Mouse (Mus musculus): ENCODE data around the gene Gpha2. TPM values are rescaled to one million over a fixed set of nuclear protein-coding genes. Genes with fewer than 3 reads are reported as not detected.
A peak's percentile ranks its signal among the peaks of the same experiment; 100 is the strongest.

Gene Gpha2
- total RNA-seq, 1 experiment, result 3.9 TPM

GRCm38 (mm10) chr19:6270661-6271060 lies 44.5 kb downstream of the Gpha2 start:
- DNase-seq (ENCODE audit: low read depth, low spot score), result no peak
- H3K9me3 ChIP-seq (ENCODE audit: control insufficient read depth, insufficient read depth, low read depth, low read length), result no peaks in the 10 kb centered on the region
- H3K36me3 ChIP-seq (ENCODE audit: control insufficient read depth, insufficient read depth, low read length, poor library complexity, severe bottlenecking), result no peaks in the 10 kb centered on the region
- no peak overlapping the region; the same call in 1 of the 2 replicates for H3K9ac ChIP-seq (ENCODE audit: insufficient read depth, low read depth, low read length, poor library complexity, severe bottlenecking)
- TF ChIP-seq CHD2 (IDR thresholded peaks at IDR 0.05; ENCODE audit: low read depth, low read length) (no peak), HCFC1 (IDR thresholded peaks at IDR 0.05; ENCODE audit: borderline replicate concordance, insufficient read depth, low read length) (no peak), ZC3H11A (IDR thresholded peaks at IDR 0.05; ENCODE audit: borderline replicate concordance, low read depth, low read length) (no peak), ZNF384 (IDR thresholded peaks at IDR 0.05; ENCODE audit: low read depth, low read length) (no peak), MAFK (IDR thresholded peaks at IDR 0.05; ENCODE audit: insufficient read depth, low read depth, low read length) (no peak)
- peaks cover 19 to 23% of the 10 kb centered on the region in 2 experiments for H3K4me1 ChIP-seq (ENCODE audit: control insufficient read depth in 2 of 2, insufficient read depth in 2 of 2, low read length in 2 of 2, poor library complexity in 1 of 2)
- in situ Hi-C loops (cut with MboI; ENCODE audit: low sequenced_read_pairs in 2 of 2, unreplicated experiment in 2 of 2), result no loop called here
- H3K27ac ChIP-seq (ENCODE audit: insufficient read depth, low read depth, low read length, poor library complexity, severe bottlenecking), result peak overlapping the region; percentile 93
- no peak overlapping the region for H3K4me3 ChIP-seq (ENCODE audit: insufficient read depth in 1 of 2, low read depth in 1 of 2, low read length in 2 of 2, poor library complexity in 1 of 2, severe bottlenecking in 1 of 2)

DNA sequence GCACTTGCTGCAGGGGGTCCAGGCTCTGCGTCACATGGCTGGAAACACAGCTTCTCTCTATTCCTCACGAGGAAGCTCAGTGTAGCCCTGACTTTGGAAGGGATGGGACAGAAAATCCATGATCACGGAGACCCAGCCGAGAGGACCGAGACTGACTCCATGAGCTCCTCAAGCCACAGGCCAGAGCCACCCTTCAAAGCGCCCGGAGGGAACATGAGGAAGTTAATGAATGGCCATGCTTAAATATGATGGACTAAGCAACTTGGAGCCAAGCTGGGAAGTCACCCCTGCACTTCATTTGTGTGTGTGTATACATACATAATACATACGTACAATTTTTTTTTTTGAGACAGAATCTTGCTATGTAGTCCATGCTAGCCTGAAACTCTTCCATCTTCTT lies 45.0 kb downstream of the Gpha2 start:
- Histone ChIP-seq H3K4me3 (ENCODE audit: insufficient read depth in 1 of 2, low read depth in 1 of 2, low read length in 2 of 2, poor library complexity in 1 of 2, severe bottlenecking in 1 of 2) (no peak overlapping the region), H3K9ac (ENCODE audit: insufficient read depth, low read depth, low read length, poor library complexity, severe bottlenecking) (peak overlapping the region; percentile 1; the same call in 1 of the 2 replicates), H3K9me3 (ENCODE audit: control insufficient read depth, insufficient read depth, low read depth, low read length) (no peaks in the 10 kb centered on the region), H3K4me1 (ENCODE audit: control insufficient read depth in 2 of 2, insufficient read depth in 2 of 2, low read length in 2 of 2, poor library complexity in 1 of 2) (peaks cover 19 to 23% of the 10 kb centered on the region in 2 experiments), H3K27ac (ENCODE audit: insufficient read depth, low read depth, low read length, poor library complexity, severe bottlenecking) (peak overlapping the region; percentile 93), H3K36me3 (ENCODE audit: control insufficient read depth, insufficient read depth, low read length, poor library complexity, severe bottlenecking) (no peaks in the 10 kb centered on the region)
- in situ Hi-C loops (cut with MboI; ENCODE audit: low sequenced_read_pairs in 2 of 2, unreplicated experiment in 2 of 2), result no loop called here
- DNase-seq (ENCODE audit: low read depth, low spot score), result no peak
- no peak for TF ChIP-seq HCFC1 (IDR thresholded peaks at IDR 0.05; ENCODE audit: borderline replicate concordance, insufficient read depth, low read length)
- no peak for TF ChIP-seq ZNF384 (IDR thresholded peaks at IDR 0.05; ENCODE audit: low read depth, low read length)
- TF ChIP-seq CHD2 (IDR thresholded peaks at IDR 0.05; ENCODE audit: low read depth, low read length), result no peak
- TF ChIP-seq ZC3H11A (IDR thresholded peaks at IDR 0.05; ENCODE audit: borderline replicate concordance, low read depth, low read length), result no peak
- TF ChIP-seq MAFK (IDR thresholded peaks at IDR 0.05; ENCODE audit: insufficient read depth, low read depth, low read length), result no peak

DNA sequence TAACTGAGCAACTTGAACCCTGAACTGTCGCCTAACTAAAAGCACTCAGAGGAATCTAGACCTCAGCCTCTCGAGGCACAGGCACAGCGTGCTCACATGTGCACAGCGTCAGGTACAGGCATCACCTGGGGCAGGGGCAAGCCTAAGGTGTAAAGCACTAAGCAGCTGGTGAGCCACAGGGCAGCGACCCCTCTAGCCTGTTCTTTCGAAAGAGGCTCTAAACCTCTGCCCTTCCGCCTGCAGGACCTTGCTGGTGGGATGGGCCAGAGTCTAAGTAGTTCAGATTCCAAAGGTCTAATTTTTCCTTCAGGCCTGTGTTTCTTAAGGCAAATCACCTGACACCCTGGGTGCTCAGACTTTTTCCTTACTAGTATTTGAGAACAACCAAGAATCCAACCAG lies 45.9 kb downstream of the Gpha2 start:
- Histone ChIP-seq H3K4me3 (ENCODE audit: insufficient read depth in 1 of 2, low read depth in 1 of 2, low read length in 2 of 2, poor library complexity in 1 of 2, severe bottlenecking in 1 of 2) (no peak overlapping the region), H3K27ac (ENCODE audit: insufficient read depth, low read depth, low read length, poor library complexity, severe bottlenecking) (peak overlapping the region; percentile 63; the same call in 1 of the 2 replicates), H3K36me3 (ENCODE audit: control insufficient read depth, insufficient read depth, low read length, poor library complexity, severe bottlenecking) (no peaks in the 10 kb centered on the region), H3K9me3 (ENCODE audit: control insufficient read depth, insufficient read depth, low read depth, low read length) (no peaks in the 10 kb centered on the region), H3K4me1 (ENCODE audit: control insufficient read depth in 2 of 2, insufficient read depth in 2 of 2, low read length in 2 of 2, poor library complexity in 1 of 2) (peaks cover 19 to 23% of the 10 kb centered on the region in 2 experiments), H3K9ac (ENCODE audit: insufficient read depth, low read depth, low read length, poor library complexity, severe bottlenecking) (peak overlapping the region; percentile 46; the same call in 1 of the 2 replicates)
- TF ChIP-seq HCFC1 (IDR thresholded peaks at IDR 0.05; ENCODE audit: borderline replicate concordance, insufficient read depth, low read length) (no peak), CHD2 (IDR thresholded peaks at IDR 0.05; ENCODE audit: low read depth, low read length) (no peak), MAFK (IDR thresholded peaks at IDR 0.05; ENCODE audit: insufficient read depth, low read depth, low read length) (no peak), ZNF384 (IDR thresholded peaks at IDR 0.05; ENCODE audit: low read depth, low read length) (no peak), ZC3H11A (IDR thresholded peaks at IDR 0.05; ENCODE audit: borderline replicate concordance, low read depth, low read length) (no peak)
- in situ Hi-C loops (cut with MboI; ENCODE audit: low sequenced_read_pairs in 2 of 2, unreplicated experiment in 2 of 2), result no loop called here
- no peak for DNase-seq (ENCODE audit: low read depth, low spot score)

DNA sequence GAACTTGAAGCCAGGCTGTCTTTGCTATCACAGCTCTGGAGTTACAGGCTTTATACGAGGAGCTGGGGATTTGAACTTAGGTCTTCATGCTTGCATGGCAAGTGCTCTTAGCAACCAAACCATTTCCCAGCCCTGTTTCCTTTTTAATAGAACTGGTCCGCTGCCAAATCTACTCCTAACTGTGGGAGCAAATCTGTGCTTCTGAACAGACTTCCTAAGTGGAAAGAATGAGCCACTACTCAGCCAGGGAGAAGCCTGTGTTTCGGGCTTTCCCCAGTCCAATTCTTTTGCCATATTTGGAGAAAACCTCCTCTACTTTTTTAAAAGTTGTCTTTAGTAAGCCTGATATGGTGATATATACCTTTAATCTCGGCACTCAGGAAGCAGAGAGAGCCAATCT lies 46.6 kb downstream of the Gpha2 start:
- no peak for DNase-seq (ENCODE audit: low read depth, low spot score)

More for the DNA sequence above, 46.6 kb downstream of the Gpha2 start:
- TF ChIP-seq HCFC1 (IDR thresholded peaks at IDR 0.05; ENCODE audit: borderline replicate concordance, insufficient read depth, low read length), result no peak
- no peak for TF ChIP-seq ZC3H11A (IDR thresholded peaks at IDR 0.05; ENCODE audit: borderline replicate concordance, low read depth, low read length)
- TF ChIP-seq ZNF384 (IDR thresholded peaks at IDR 0.05; ENCODE audit: low read depth, low read length), result no peak
- no peak for TF ChIP-seq MAFK (IDR thresholded peaks at IDR 0.05; ENCODE audit: insufficient read depth, low read depth, low read length)
- no peak for TF ChIP-seq CHD2 (IDR thresholded peaks at IDR 0.05; ENCODE audit: low read depth, low read length)
- no peaks in the 10 kb centered on the region for H3K9me3 ChIP-seq (ENCODE audit: control insufficient read depth, insufficient read depth, low read depth, low read length)
- in situ Hi-C loops (cut with MboI; ENCODE audit: low sequenced_read_pairs in 2 of 2, unreplicated experiment in 2 of 2), result no loop called here
- H3K4me3 ChIP-seq (ENCODE audit: insufficient read depth in 1 of 2, low read depth in 1 of 2, low read length in 2 of 2, poor library complexity in 1 of 2, severe bottlenecking in 1 of 2), result no peak overlapping the region
- H3K36me3 ChIP-seq (ENCODE audit: control insufficient read depth, insufficient read depth, low read length, poor library complexity, severe bottlenecking), result no peaks in the 10 kb centered on the region
- 0 out of 2 replicates have a peak overlapping the region, but pooled peaks have one; percentile 15 for H3K9ac ChIP-seq (ENCODE audit: insufficient read depth, low read depth, low read length, poor library complexity, severe bottlenecking)
- no peak overlapping the region for H3K27ac ChIP-seq (ENCODE audit: insufficient read depth, low read depth, low read length, poor library complexity, severe bottlenecking)
- H3K4me1 ChIP-seq (ENCODE audit: control insufficient read depth in 2 of 2, insufficient read depth in 2 of 2, low read length in 2 of 2, poor library complexity in 1 of 2), result peaks cover 19 to 25% of the 10 kb centered on the region in 2 experiments
